Mouse (Mus musculus): ENCODE results near the gene Ank3.

Ank3 gene

DNA sequence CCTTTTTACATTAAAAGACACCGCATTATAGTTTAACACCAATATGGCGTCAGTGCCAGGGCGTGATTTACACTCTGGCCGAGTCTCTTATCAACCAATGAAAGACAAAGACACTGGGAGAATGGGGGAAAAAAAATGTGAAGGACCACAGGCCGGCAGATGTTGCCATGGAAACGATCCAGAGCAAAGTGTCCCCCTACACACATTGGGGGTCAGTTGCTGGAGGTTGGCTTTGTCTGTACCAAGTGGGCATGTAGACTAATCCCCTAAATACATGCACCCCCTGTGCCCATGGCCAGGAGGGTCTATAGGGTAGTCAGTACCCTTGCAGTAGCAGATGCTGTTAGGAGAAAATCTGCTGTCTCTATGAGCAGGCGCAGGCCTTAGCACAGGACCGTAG is 547.3 kb downstream of the Ank3 start:
- no peak for DNase-seq

DNA sequence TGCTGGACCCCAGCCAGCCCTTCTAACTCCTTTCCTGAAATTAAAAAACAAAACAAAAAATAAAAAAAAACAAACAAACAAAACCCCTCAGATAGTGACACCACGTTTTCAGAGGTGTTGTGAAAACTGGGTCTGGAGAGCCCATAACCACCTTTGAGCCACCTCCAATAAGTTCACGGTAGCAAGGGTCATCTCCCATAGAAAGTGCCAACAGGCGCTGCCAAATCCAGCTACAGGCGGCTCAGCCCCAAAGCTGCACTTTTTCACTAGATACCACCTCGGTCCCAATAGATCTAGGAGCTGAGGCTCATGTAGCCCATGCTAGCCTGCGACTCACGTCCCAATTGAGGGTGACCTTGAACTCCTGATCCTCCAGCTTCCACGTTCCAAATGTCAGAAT is 547.7 kb downstream of the Ank3 start:
- DNase-seq: no peak

DNA sequence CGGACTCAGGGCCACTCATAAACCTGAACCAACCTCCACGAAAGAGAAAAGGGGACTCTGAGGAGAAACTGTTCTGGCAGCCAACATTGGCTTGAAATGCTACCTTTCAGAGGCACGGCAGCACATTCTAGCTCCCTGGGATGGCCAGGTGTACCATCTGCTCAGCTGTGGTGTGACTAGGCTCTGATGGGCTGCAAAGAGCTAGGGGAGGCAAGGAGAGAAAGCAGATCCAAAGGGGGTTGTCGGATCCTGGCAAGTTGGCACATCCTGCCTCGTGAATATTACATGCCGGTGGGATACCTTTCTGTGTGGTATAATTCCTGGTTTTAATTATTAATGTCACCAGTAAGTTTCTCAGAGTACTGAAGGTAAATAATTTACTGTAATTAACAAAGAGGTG is 548.5 kb downstream of the Ank3 start:
- DNase-seq: no peak

DNA sequence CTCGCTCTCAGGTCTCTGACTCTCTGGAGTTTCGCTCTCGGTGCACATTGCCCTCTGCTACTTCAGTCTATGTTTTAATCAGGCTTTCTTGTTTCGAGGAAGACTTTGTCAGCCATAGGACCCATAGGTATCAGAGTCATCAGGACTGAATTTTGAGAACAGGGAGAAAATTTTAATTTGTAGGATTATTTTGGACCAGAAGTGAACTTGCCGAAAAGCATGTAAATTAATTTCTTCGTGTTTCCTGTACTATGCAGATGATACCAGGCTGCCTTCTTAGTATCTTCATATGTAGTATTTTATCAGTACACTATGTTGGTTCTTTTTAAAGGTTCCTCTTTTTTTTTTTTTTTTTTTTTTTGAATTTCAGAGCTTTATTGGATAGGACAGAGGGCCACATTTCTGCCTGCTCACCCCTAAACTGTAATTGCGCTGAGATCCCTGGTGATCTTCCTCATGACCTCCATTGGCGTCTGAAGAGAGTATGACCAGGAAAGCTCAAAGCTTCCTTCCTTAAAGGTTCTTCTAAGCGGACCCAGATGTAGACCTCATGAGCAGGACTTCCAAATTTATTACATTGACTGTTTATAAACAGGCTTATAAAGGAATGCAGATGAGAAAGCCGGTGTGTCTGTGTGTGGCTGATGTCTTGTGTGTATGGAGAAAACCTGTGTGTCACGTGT is 551.8 kb downstream of the Ank3 start:
- DNase-seq: no peak

DNA sequence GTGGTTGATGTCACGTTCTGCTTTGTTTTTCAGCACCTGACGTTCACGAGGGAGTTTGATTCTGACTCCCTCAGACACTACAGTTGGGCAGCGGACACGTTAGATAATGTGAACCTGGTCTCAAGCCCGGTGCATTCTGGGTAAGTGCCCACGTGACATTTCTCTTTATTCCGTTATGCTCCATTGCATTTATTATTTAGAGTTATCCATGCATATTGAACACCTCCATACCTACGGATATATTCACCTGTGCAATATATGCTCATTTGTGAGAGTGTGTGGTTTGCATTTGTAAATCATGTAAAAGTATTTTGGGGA is 552.3 kb downstream of the Ank3 start:
- DNase-seq: no peak

DNA sequence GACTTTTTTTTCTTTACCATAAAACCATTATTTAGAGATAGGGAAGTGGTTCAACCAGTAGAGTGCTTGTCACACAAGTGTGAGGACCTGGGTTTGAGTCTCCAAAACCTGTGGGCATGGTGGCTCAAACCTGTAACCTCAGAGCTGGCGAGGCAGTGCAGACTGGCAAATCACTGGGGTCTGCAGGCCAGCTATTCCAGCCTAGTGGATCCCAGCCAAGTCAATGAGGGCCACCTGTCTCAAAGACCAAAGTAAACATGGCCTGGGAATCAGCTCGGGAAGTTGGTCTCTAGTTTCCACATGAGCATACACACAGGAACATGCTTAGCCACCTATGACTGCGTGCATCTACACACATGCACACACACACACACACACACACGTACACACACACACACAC is 552.9 kb downstream of the Ank3 start:
- no peak for DNase-seq

DNA sequence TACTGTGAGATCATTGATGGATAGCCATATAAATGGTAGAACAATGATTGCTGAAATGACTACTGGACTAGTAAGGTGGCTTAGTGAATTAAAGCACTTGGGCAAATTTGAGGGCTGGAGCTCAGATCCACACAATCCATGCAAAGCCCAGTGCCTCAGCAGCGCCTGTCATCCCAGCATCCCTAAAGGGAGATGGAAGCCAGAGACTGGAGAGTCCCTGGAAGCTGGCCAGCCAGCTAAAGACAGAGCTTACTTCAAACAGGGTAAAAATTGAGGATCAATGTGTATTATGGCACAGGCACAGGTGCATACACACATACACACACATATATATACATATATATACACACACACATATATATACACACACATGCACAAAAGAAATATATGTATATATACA is 553.7 kb downstream of the Ank3 start:
- DNase-seq: no peak

DNA sequence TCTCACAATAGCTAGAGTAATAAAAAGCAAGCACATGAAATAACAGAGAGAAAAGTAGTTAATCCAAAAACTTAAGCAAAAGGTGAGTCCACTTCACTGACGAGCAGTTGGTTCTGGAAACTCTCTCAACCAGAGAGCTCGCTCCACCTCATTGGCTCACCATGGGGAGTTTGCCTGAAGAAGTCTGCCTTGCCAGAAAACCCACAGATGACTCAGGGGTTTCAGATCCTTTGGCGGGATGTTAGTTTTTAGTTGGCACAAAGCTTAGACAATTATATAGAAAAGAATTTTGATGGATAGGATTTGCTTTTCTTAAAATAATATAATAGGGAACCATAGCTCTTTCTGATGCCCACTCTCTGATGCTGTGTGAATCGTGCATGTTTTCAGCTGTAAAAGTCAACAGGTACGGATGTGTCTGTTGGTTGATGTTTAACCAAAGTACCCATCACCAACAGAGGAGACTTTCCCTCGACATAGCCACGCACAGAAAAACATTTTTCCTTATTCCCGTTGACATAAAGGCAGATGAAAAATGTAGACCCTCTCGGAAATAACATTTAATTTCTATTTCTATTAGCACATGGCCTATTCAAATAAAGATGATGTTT is 556.2 kb downstream of the Ank3 start:
- DNase-seq: no peak

DNA sequence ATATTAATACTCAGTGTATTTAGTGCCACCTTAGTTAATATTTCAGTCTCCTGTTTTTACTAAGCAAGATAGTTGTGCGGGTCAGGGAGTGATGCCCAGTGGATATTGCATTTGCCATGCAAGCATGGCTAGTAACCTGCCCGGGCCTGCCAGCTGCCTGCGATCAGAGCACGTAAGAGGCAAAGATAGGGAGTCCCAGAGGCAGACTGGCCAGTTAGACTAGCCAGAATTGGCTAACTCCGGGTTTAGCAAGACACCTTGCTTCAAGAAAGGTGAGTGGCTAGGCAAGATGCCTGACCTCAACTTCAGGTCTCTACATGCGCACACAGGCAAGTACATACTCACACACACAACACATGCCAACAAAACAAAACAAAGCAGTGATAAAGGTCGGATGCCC is 563.7 kb downstream of the Ank3 start:
- no peak for DNase-seq

DNA sequence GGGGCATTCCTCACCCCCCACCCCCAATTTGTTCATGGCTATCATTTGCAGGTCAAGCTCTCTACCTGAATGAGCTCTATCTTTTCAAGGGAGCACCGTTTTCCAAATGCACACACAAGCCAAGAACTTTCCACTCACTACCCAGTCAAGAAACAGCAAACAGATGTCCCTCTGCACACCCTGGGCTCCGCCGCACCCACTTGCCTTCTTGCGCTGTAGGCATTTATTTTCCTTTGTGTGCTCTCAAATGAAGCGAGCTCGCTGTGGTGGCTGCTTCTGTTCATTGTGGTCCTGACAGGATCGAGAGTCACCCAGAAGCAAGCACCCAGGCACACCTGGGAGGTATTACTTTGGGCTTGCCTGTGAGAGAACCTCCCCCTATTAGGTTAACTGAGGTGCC is 564.4 kb downstream of the Ank3 start:
- DNase-seq: no peak

DNA sequence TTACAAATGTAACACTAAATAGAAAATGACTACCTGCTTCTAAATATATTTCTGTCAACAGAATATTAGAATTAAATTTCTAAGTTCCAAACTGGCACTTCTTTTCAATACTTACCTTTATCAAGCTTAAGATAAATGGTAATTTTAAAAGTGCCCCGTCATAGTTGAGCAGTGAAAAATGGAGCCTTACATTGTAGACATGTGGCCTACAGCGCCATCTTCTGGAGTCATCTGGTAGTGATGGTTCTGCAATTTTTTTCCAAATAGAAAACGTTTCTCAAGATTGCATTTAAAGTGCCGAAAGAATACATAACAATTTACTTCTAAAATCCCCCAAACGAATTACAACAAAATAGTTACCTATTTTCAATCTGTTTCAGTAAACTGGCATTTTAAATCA is 566.0 kb downstream of the Ank3 start:
- DNase-seq: peak; percentile 52

DNA sequence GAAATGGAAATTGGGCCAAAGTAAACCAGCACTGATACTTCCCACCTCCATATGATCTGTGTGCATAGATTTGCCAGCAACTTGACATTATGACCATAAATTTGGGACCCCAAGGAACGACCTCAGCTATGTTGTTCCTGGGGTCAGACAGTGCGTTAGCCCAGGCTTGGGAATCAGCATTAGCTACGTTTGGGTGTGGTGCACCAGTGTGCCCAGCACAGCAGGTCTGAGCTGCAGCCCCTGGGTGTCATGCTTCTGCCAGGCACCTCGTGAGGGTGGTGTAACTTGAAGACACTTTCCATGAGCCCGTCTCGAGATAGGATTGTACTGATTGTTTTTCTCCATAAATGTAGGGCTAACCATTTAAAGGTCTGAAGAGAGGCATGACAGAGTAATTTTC is 566.5 kb downstream of the Ank3 start:
- DNase-seq: no peak

DNA sequence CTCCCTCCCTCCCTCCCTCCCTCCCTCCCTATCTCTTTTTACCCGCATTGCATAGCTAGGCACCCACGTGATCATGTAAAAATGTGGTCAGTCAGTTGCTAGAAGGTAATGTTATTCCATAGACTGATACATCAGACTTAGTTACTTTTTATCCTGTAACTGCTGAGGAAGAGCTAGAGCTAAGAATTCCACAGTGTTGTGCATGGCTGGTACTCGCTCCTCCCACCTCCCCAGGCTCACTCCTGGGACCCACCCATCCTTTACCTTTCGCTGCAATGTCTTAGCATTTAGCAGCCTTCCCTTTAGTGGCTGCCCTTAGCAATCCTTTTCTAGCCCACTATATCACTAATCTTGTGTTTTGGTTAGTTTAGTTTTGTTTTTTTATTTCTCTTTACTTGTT is 569.4 kb downstream of the Ank3 start:
- DNase-seq: no peak

DNA sequence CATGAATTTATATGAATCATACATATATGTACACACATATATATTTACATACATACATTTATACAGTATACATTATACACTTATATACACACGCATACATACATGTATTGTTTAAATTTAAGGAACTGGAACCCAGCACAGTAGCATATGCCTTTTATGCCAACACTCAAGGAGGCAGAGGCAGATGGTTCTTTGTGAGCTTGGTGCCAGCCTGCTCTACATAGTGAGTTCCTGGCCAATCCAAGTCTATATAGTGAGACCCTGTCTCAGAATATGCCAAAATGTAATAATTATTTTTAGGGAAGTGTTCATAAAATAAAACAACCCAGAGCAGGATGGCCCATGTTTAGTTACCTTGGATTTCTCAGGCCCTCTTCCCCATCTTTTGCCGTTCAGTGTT is 581.1 kb downstream of the Ank3 start:
- DNase-seq: no peak

DNA sequence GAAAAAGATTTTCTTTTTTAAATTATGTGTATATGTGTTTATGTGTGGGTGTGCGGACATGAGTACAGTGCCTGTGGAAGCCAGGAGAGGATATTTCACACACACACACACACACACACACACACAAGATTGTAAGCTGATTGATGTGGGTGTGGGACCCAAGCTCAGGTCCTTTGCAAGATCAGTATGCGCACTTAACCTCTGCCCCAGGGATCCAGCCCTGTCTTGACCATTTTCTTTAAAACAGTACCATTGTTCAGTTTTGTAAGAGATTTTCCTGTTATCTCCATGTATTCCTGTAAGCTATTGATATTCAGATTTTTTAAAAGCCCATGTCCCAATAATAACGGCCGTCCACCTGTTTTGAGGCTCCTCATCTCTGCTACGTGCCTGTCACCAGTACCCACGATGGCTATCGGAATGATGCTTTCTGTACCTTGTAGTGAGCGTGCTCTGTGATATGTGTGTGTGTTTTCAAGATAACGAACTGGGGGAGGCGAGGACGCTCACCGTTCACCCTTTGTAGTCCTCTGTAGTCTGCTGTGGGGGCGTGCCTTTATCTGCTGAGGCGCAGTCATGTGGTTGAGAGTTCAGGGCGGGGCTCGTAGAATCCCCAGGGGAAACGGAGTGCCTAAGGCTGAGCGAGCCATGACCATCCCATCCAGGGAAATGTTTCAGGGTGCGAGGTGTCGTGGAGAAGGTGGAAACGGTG is 583.0 kb downstream of the Ank3 start:
- DNase-seq: peak; percentile 79

DNA sequence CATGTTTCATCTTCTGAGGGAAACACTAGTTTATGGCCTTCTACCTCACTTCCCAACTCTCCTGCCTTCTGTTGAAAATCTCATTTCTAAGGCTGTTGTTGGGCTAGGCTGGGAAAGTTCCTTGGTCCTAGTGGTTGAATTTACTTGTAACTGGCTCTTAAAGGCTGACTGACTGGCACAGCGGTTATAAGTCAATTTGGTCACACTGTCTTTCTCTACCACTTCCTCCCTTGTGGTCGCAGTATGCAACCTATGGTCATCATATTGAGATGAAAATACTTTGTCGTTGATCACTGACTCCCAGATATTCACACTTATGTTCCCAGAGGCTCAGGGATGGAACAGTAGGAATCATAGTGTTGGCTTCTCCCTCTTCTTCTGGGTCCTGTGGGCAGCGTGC is 584.1 kb downstream of the Ank3 start:
- DNase-seq: no peak

DNA sequence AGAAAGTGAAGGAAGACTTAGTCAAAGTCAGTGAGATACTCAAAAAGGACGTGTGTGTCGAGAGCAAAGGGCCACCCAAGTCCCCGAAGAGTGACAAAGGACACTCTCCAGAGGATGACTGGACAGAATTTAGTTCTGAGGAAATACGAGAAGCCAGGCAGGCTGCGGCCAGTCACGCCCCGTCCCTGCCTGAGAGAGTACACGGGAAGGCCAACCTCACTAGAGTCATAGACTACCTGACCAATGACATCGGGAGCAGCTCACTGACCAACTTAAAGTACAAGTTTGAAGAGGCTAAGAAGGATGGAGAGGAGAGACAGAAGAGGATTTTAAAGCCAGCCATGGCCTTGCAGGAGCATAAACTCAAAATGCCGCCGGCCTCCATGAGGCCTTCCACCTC is 588.9 kb downstream of the Ank3 start:
- DNase-seq: no peak

DNA sequence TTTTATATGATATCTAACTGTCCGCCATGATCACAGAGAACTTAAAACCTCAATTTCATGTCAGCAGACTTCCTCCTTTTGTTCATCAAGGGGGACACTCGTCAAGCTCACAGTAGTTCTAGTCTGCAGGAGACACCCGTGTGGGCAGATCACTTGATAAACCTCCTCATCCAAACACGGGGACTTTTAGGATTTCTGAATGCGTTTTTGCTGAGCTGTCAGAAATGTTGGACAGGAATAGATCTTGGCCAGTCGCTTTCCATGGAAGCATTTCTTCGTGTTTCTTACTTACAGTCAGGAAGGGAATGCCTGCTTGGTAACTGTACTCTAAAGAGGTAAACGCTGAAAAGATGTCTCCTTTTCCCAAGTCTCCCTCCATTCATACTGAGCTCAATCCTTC is 598.5 kb downstream of the Ank3 start:
- no peak for DNase-seq

DNA sequence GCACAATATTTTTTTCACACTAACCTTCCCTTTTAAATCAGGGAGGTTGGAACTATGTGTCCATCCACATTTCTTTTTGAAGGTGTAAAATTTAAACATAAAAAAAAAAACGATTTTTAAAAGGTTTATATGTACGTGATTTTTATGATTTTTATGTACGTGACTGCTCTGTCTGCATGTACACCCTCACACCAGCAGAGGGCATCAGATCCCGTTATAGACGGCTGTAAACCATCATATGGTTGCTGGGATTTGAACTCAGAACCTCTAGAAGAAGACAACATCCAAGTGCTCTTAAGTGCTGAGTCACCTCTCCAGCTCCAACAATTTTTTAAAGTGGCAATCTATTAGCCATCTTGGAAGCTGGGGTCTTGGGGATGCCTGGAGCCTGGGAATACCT is 605.5 kb downstream of the Ank3 start:
- no peak for DNase-seq

DNA sequence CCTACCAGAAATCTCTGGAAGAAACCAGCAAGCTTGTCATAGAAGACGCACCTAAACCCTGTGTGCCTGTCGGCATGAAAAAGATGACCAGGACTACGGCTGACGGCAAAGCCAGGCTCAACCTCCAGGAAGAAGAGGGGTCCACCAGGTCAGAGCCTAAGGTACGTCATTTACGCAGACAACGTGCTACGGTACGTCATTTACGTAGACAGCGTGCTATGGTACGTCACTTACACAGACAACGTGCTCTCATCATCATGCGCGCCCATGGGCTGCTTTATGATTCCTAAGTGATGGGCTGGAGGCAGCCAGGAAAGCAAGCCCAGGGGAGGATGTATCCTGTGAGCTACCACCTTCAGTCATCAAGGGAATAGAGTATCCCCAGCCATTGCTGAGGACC is 606.3 kb downstream of the Ank3 start:
- DNase-seq: no peak

DNA sequence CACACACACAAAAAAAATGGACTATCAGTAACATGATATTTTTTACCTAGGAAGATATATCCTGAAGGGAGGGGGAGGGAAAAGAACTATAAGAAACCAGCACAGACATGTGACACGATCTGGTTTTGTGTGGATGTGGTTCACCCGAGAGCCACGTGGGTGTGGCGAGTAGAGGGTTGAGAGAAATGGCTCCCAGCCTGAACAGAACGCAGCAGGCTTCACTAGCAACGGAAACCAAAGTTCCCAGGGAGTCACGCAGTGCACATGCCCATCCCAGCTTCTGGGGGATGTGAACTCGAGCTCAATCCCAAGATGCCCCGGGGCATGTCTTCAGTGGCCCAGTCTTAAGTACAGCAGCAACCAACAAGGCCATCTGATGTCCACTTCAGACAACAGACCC is 607.8 kb downstream of the Ank3 start:
- DNase-seq: no peak

DNA sequence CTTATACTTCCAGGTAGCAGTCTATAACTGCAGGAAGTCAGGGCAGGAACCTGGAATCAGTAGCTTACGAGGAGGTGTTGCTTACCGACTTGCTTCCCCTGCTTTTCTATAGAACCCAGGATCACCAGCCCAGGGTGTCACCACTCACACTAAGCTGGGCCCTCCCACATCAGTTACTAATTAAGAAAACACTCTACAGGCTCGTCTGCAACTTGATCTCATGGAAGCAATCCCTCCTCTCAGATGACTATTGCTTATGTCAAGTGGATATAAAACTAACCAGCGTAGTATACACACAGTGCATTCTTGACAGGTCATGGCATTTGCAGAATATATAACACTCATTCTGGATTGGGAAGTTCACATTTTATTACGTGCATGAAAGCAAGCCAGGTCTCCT is 613.2 kb downstream of the Ank3 start:
- no peak for DNase-seq

DNA sequence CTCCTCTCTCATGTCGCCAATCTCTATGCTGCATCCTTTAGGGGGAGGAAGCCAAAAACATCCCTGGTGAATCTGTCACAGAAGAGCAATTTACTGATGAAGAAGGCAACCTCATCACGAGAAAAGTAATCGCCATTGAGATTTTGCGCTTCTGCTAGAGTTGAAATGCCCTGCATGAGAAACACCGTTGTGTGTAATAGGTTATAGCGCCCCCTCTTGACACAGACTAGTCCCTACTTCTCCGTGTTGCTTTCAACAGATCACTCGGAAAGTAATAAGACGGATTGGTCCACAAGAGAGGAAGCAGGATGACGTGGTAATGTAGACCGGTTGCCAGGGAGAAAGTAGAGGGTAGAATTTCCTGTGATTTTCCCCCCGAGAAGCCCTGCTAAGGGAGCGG is 615.4 kb downstream of the Ank3 start:
- no peak for DNase-seq

DNA sequence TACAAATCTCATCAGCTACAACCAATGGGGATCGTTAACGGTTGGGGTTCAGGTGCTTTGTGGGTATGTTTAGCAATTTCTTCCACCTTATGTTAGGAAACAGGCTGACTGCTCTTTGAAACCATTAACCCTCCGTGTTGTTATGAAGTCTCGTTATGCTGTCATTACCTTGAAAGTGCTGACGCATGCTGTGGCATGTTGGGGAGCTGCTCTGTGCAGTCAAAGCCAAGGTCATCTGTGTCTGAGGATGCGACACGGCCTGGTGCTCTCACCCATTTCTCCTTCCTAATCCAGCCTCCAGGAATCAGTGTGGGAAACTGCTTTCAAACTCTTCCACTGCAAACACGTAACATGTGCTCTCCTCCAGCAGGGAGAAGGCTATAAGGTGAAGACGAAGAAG is 616.6 kb downstream of the Ank3 start:
- DNase-seq: no peak

DNA sequence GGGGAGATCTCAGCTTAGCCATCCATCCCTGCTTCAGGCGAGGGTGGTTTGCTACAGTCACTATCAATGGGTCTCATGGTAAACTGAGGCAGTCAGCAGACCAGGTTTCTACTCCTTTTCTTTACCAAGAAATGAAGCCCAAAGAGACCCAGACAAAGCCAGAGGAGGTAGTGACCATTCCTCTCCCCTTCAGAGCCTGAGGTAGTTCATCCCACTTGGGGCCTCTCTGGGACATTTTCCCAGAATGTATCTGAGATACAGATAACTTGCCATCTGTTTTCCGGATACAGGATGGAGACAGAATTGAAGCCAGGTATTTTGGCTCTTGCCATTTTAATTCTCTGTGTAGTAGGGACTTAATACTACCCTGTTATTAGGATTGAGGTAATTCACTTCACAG is 620.1 kb downstream of the Ank3 start:
- DNase-seq: no peak
